Mouse (Mus musculus): Measurements from ENCODE around the gene Cd2.

Cd2 gene

DNA sequence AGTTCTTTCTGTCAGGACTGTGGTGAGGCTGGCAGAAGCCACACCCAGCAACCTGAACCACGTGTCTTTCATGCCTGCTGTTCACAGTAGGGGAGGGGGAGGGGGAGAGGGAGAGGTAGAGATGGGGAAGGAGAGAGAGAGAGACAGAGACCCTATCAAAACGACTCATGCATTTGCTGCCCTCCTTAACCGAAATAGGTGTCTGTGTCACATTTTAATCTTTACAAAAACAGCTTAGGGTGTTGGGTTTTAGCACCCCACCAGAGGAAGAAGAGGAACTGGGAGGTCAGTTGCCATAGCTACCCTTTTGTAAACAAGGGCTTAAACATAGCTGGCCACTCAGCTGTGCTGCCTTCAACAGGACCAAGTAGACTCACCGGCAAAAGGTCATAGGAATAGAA, at the start of gene Cd2:
Gene Cd2, minus strand, starts transcription at position 29 of the 401 bp plus-strand sequence.
- DNase-seq (ENCODE audit: low spot score in 2 of 2): no peak

DNA sequence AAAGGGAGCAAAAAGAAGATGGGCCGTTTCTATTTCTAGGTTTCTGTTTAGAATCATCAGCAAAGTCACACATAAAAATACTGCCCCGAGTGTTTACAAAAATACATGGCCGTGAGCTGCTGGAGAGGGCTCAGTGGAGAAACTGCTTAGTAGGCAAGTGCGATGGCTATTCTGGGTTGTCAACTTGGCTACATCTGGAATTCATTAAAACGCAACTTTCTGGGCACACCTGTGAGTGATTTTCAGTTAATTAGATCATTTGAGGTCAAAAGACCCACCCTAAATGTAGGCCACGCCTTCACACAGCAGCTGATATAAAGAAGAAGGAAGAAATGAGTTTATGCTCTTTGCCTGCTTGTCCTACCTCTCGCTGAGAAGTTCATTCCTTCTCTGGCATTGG, 40.9 kb upstream of the Cd2 start:
- no peak for DNase-seq (ENCODE audit: low spot score in 2 of 2)

DNA sequence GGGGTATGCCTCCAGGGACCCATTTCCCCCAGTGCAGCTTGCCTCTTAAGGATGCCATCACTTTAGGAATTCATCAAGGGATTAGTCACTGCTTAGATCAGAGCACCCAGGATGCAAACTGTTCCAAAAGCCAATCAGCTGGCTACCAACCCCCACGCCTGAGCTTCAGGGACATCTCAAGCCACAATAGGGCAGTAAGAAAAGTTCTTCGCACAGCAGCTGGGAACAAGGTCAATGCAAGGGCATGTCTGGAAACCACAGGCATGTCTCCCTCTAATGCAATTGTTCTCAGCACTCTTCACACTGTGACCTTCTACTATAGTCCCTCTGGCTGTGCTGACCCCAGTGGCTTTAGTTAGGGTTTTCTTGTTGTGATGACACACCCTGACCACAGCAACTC, 39.5 kb upstream of the Cd2 start:
- no peak for DNase-seq (ENCODE audit: low spot score in 2 of 2)

DNA sequence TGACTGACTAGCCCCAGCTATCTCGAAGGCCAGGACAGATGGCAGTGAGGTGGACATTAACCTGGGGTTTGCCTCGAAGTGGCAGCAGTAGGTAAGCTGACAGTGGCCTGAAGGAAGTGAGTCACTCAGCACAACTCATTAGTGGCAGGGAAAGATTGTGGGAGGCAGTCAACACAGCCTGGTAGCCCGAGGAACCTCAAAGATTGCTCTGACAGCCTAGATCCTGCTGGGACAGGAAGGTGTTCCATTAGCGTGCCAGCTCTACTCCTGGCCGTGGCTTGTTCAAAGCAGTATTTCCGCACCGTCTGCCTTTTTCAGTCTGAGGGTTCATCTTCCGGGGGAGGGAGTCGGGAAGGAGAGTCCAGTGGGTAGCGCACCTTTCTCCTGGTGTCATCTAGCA, 34.7 kb upstream of the Cd2 start:
- no peak for DNase-seq (ENCODE audit: low spot score in 2 of 2)

DNA sequence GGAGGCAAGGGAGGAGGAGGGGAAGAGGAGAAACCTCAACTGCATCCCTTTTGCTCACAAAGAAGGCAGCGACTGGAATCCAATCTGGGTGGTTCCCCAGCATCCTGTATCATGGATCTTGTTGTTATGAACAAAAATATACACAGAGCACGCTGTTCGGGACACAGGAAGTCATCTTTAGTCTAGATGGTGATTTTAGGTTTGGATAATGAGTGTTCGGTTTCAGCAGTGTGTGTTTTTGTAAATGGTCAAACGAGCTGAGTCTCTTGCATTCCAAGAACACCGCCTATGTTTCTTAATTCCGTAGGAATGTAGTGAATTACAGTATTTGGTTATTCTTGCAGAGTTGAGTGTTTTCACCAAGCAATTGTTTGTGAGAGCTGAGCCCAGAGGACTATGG, 33.1 kb upstream of the Cd2 start:
- DNase-seq (ENCODE audit: low spot score in 2 of 2): no peak

DNA sequence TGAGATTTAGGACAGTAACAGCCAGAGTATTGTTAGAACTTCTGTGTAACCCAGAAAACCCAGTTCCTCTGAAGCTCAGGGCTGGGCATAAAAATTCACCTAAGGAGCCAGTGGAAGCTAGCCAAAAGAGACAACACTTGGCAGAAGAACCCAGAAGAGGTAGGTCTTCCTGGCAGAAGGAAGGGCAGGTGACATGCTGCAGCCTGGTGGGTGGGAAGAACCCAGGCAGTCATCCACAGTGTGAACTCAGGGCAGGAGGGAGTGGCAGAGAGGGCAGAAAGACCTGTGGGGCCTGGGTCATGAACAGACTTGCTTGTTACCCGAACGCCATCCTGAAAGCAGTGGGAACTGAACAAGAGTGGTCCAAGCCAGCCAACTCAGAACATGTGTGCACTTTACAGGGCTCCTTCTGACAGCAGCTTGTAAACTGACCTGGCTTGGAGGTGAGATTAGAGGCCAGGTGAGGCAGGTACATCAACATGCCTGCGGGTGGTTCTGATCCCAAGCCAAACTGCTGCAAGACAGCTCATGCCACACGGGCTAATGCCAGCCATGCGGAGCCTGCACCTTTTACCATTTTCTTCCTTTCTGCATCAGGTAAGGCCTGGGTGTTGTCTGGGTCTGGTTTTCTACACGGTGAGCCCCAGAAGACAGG, 30.9 kb upstream of the Cd2 start:
- no peak for DNase-seq (ENCODE audit: low spot score in 2 of 2)

DNA sequence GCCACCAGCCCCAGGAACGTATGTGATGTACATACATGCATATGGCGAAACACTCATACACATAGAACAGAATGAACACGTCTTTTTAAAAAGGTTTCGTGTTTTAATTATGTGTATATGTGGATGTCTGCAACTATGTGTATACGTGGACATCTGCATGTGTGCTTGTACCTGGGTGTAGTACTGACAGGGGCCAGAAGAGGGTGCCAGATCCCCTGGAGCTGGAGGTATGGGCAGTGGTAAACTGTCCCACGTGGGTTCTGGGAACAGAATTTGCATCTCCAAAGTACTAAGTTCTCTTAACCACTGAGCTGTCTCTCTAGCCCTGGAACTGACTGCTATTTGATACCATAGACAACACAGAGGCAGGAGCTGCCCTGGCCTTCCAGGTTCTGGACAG, 30.4 kb upstream of the Cd2 start:
- peak in 1 of 2 experiments; percentile 42 for DNase-seq (ENCODE audit: low spot score in 2 of 2)

DNA sequence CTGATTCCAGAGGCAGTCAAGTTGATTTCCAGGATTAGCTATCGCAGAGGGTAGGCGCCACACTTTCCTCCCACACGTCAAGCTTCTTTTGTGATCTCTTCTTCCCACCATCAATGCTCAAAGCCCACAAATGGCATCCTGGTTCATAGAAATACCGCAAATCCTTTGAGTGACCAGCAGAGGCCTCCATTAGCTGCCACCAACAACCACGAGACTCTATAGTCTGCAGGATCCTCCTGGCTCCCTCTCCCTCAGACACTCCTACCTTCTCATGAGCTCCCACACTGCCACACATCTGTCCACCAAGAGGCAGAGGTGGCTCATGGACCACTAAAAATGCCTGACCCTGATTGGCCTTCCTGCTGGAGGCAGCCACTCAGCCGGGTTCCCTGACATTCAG, 27.2 kb upstream of the Cd2 start:
- DNase-seq (ENCODE audit: low spot score in 2 of 2): no peak

DNA sequence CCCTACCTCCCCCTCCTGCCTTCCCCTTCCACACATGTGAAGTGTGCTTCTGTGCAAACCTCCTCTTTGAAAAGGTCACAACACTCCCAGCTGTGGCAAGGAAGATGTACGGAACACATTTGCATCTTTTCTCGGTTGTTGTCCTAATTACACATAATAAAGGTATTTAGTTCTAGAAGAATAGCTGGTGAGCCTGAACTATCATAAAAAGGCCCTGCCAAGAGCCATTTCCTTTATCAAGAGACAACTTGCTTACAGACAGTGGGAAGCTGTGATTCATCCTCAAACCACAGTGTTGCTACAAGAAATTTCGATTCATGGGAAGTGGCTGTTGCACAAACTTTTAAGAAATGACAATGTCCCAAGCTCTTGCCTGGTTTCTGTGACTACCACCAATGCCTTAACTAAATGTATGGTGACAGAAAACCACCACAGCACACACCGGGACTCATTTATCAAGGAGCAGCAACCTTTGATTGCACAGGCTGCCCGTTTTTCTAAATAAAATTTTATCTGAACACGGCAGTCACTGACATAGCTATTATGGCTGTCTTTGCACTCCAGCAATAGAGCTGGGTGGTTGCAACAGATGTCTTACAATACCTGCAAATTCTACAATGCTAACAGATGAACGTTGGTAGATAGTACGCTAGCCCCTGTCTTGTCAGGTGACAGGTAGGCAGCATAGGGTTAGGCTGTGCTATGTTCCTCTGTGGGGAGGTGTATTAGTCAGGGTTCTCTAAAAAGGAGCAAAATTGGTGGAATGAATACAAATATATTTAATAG, 25.7 kb upstream of the Cd2 start:
- no peak for DNase-seq (ENCODE audit: low spot score in 2 of 2)

DNA sequence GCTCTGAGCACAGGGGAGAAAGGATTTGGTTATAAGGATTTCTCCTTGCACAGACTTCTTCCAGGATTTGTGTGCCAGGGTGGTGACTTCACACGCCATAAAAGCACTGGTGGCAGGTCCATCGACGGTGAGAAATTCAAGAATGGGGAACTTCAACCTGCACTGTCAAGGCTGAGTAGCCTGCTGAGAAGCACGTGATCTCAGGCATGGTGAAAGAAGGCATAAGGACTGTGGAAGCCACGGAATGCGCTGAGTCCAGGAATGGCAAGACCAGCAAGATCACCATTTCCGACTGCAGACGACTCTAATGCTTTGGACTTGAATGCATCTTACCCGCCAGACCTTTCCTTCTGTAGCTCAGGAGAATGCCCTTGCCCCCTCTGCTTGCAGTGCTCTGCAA, 23.2 kb upstream of the Cd2 start:
- no peak for DNase-seq (ENCODE audit: low spot score in 2 of 2)

DNA sequence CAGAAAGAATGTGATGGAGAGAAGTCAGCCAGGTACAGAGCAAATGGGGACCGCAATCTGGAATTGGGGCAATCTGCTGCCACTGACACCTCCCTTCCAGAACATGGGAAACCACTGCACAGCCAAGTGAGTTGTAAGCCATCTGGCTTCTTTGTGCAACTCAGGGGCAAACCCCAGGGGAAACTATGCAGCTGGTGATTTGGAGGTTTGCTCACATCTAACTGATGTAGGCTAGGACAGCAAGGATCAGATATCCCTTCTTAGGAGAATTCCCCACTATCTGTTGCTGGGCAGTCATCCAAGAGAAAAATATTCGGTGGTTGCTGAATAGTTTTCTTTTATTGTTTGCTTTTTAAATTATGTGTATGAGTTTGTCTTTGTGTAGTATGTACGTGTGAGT, 21.9 kb upstream of the Cd2 start:
- no peak for DNase-seq (ENCODE audit: low spot score in 2 of 2)

DNA sequence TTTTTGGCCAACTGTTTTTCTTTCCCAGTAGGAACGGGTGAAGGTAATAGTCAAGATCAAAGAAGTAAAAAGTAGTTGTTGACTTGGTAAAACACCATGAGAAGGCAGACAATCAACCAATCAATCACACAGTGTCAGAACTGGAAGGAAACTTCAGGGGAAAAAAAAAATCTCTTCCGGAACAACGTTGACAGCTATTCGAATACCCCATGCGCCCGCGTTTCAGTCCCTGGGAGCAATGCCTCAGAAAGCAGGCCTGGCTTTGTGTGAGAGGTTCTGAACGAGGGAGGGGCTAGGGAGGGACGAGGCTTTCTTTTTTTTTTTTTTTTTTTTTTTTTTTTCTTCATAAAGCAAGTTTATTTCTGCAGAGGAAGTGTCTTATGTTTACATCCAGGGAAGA, 18.4 kb upstream of the Cd2 start:
- DNase-seq (ENCODE audit: low spot score in 2 of 2): no peak

DNA sequence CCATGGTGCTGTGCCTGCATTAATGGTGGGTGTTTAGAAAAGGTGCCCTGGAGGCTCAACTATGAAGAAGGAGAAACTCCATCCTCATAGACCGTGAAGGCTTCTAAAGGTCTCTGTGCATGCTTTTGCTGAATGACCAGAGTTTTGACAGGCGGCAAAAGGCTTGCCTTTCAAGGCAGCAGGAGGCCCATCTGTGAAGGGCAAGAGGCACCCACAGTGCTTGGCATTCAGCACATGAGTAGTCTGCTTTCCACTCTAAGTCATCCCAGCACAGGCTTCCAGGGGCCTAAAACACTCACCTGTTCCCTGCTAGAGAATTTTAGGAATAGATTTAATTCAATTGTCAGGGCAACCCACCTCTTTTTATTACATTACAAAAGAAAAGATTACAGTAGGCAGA, 17.3 kb upstream of the Cd2 start:
- no peak for DNase-seq (ENCODE audit: low spot score in 2 of 2)

DNA sequence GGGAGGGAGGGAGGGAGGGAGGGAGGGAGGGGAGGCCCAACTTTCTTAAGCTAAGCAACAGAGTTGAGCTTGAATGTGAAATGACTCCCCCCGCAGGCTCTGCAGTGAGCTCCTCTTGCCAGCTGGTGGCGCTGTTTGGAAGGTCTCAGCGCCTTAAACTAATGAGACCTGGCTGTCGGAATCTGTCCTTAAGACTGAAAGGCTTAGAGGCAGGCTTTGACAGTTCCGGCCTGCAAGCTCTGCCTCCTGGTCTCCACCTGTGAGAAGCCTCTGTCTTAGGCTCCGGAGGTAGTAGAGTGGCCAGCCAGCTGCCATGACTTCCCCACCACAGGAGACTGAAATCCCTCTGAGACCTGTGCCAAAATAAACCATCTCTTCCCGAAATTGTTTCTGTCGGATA, 16.4 kb upstream of the Cd2 start:
- DNase-seq (ENCODE audit: low spot score in 2 of 2): peak in 1 of 2 experiments; percentile 47

DNA sequence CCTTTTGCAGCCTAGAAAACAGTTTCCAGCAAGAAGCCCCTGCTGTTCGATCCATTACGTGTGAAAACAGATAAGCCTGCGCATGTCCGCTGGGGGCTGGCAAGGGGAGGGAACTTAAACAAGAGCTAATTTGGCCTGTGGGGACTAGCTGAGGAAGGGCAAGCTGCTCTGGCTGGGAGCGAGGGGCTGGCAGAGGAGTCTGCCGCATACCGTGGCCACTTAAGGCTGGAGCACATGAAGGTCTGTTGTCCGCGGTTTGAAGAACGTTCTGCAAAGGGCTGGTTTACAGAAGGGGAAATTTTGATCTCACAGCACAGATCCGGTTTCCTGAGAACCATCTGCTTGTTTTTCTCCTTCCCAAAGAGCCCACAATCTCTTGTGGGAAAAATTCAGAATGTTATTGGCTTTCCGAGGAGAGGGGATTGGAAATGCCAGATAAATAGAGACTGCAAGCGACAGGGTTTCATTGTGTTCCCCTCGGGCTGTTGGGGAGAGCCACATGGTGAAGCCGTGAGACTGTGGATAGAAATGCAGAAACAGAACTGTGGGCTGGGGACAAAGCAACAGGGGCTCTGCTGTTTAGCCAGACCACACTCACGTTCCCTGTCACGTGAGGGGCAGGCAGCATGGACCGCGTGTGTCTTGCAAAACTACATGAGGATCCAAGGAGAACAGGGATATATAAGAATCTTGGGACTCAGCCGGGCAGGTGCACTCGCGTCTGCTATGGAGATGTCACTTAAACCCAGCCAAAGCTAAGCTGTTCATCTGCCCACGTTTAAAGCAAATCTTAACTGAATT, 12.7 kb upstream of the Cd2 start:
- no peak for DNase-seq (ENCODE audit: low spot score in 2 of 2)

DNA sequence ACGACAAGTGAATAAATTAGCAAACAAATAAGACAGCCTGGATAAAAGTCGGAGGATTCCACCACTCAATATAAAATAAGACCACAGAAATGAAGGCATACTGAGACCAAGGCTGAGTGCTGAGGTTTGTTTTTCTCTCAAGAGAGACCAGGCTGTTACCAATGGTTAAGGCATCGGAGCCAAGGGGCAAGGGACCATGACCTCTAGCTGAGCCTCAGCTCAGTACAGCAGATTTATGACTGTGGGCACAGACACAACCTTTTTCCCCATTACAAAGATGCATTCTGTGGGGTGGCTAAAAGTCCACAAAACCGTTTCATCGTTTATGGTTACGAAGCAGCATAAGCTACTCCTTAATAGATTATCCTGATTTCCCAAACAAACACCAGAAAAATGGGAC, 11.9 kb upstream of the Cd2 start:
- DNase-seq (ENCODE audit: low spot score in 2 of 2): no peak

DNA sequence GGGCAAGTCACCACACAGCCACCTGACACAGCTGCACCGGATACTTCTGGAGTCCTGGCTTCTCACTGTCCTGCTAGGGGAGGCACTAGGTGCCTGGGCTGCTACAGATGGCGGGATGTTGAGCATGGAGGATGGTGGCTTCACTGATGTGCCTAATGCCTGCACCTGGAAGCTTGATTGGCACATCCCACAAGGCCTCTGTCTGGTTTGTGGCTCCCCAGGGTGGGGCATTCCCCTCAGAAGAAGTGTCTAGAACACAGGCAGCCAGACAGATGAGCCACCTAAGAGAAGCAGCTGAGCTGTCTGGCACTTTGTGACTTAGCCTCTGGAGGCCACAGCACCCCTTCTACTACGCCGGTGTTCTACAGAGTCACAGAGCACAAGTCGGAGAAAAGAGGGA, 9.5 kb upstream of the Cd2 start:
- DNase-seq (ENCODE audit: low spot score in 2 of 2): no peak

DNA sequence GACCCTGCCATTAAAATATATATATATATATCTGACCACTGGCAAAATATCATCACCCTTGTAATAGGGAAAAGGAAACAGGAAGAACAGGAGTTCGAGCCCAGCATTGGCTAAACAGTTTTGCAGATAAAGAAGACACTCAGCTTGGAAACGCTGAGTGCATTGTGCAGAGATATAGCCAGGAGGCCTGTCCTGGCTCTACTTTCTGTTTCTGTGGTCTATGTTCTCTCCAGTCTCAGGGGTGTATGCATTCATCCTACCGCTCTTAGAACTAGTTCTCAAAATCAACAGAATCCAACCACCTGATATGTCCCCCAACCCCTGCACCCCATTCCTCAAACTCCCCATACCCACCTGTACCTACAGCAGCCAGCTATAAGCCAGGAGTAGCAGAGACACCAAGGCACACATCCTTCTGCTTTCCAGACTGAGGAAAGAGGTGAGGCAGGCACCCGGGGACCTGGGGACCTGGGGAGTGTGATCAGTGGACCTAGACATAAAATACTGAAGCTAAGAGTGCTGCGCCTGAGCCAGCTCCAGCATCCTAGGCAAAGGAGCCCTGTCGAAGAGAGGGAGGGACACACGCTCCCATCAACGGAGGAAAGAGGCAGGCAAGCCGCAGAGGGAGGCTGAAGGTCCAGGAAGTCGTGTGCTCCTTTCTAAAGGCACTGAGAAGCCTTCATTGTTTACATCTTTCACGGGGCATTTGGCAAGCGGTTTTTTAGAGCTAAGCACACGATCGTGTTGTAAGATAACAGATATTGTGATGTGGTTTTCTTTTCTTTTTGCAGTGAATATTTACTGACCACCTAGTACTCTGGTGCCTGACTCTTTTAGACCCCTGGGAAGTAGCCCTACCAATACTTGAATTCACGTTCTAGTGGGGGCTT, 8.4 kb upstream of the Cd2 start:
- DNase-seq (ENCODE audit: low spot score in 2 of 2): no peak

DNA sequence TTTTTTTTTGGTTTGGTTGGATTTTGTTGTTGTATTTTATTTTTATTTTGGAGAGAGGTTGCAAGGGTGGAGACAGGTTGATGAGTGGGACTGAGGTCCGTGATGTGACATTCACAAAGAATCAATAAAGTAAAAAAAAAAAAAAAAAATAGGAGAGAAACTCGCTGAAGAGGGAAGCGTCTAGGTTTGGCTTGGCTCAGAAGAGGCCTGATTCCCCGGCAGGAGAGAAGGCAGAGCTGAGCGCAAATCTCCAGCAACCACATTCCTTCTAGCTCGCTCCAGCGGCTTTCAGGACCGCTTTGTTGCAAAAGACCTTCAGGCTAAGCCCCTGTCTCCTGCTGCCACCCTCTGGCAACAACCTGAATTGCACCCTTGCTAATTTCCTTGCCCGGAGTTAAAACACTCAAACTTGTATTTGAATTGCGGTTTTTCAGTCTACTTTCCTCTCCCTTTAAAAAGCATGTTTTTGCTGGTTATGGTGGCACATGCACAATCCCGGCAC, 7.7 kb upstream of the Cd2 start:
- DNase-seq (ENCODE audit: low spot score in 2 of 2): peak; percentile 75 to 88

DNA sequence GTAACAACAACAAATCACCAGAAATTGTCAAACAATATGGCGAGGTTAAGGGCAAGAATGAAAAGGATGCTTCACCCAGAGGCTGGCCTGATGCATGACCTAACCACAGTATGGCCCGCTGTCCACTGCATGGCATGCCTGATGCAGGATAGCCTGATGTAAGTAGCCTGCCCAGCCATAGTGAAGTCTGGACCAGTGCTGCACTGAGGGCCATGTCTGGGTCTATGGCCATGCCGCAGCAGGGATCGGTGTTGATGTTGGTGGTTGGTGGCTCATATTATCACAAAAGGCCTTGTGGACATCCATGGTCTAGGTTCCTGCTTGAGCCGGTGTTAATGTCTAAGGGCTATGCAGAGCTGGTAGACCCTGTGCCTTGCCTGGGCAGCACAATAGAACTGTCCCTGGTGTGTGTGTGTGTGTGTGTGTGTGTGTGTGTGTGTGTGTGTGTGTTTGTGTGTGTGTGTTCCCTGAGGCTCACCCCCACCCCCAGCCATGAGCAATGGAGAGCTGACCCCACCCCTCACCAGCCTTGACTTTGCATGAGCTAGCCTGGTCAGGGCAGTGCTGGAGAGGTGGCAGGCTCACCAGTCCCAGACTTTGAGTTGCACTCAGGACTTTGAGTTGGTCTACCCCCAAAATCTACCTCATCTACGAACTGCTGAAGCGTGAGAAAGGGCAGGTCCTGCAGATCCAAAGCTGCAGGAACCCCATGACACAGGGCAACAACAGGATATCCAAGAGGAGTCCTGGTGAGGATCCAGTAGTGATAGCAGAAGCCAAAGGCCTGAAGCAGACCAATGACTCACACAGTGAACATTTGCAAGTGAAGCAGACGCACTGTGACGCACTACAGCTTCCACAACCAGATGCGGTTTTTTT, 7.0 kb upstream of the Cd2 start:
- DNase-seq (ENCODE audit: low spot score in 2 of 2): no peak

Data from spleen, postnatal 14 days (tissue).